Comparison of ENCODE assay signal across 9 mouse cellular contexts in the genomic region with DNA sequence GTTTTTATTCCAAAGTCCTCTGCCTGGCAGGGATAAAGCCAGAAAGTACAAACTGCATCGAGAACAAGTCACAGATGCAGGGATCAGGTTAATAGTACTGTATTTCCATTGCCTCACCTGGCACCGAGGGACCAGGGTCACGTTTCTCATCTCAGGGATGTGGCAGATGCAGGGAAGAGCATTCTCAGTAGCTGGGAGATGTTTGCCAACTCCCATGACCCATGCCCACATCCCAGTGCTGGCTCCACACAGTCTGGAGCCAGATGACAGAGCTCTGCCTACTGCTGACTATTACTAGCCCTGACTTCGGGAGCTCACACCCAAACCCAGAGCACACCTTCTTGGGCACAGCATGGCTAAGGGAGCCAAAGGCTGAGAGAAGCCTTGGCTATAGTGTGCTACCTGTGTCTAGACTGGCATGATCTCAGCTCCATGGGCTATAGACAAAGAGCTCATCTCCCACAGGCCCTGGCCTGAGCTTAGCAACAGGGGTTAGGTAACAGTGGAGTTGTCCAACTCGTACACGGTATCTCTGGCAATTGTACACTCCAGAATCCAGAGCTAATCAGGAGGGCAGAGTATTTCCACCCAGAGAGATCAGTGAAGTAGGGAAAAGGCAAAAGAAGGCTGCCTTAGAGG. TPM values are rescaled to one million over a fixed set of nuclear protein-coding genes. Genes with fewer than 3 reads are reported as not detected.
A peak's percentile ranks its signal among the peaks of the same experiment; 100 is the strongest.
DNase-seq lines count a peak whose midpoint lies in the region; ATAC-seq and TF ChIP-seq lines count a peak whose summit lies in the region.
"Had no signal": no experiment of that assay in that cellular context is flagged by ENCODE, and none has a peak within 500 bp of the region (broad histone marks: within the 10 kb centered on the region; RNA-seq: fewer than 3 reads in every experiment).

No protein-coding gene starts in this region.

- no peak overlapping the region for H3K4me2 ChIP-seq in heart, embryonic 15.5 days
- no peak overlapping the region for H3K4me2 ChIP-seq in embryonic facial prominence, embryonic 12.5 days (replicated peaks)
- H3K4me2 ChIP-seq in forebrain, postnatal 0 days (ENCODE audit: low read depth), result no peak overlapping the region
- H3K4me2 ChIP-seq in midbrain, embryonic 11.5 days, result no peak overlapping the region
- H3K4me2 ChIP-seq: hindbrain, embryonic 15.5 days had no signal

- H3K4me3 ChIP-seq in heart, embryonic 15.5 days, result no peak overlapping the region
- no peak overlapping the region for H3K4me3 ChIP-seq in embryonic facial prominence, embryonic 12.5 days
- H3K4me3 ChIP-seq in forebrain, postnatal 0 days (ENCODE audit: low read depth, low read length), result no peak overlapping the region
- no peak overlapping the region for H3K4me3 ChIP-seq in midbrain, embryonic 11.5 days (ENCODE audit: low read depth, low read length)
- H3K4me3 ChIP-seq: hindbrain, embryonic 15.5 days had no signal

- H3K4me1 ChIP-seq in heart, embryonic 15.5 days (replicated peaks), result peaks cover 76% of the 10 kb centered on the region
- H3K4me1 ChIP-seq in embryonic facial prominence, embryonic 12.5 days, result peaks cover 52% of the 10 kb centered on the region
- H3K4me1 ChIP-seq in forebrain, postnatal 0 days (ENCODE audit: insufficient read depth), result peaks cover 14% of the 10 kb centered on the region; the same call in 1 of the 2 replicates
- peaks cover 25% of the 10 kb centered on the region for H3K4me1 ChIP-seq in midbrain, embryonic 11.5 days (ENCODE audit: control insufficient read depth, insufficient read depth, low read length)

- WGBS in heart, embryonic 15.5 days, result 68% methylated on average over 6 of the region's 6 CpGs
- 83% methylated on average over 6 of the region's 6 CpGs for WGBS in embryonic facial prominence, embryonic 12.5 days
- WGBS in forebrain, postnatal 0 days, result 78% methylated on average over 6 of the region's 6 CpGs
- 92% methylated on average over 6 of the region's 6 CpGs for WGBS in midbrain, embryonic 11.5 days

- no peak for TF ChIP-seq CTCF in forebrain, postnatal 0 days (IDR thresholded peaks at IDR 0.05; ENCODE audit: low read depth)

- H3K9me3 ChIP-seq in heart, embryonic 15.5 days (replicated peaks), result no peaks in the 10 kb centered on the region
- no peaks in the 10 kb centered on the region for H3K9me3 ChIP-seq in embryonic facial prominence, embryonic 12.5 days
- no peaks in the 10 kb centered on the region for H3K9me3 ChIP-seq in forebrain, postnatal 0 days (ENCODE audit: low read length)
- H3K9me3 ChIP-seq in midbrain, embryonic 11.5 days (ENCODE audit: control insufficient read depth, low read length), result no peaks in the 10 kb centered on the region
- H3K9me3 ChIP-seq: hindbrain, embryonic 15.5 days had no signal

- no peaks in the 10 kb centered on the region for H3K36me3 ChIP-seq in heart, embryonic 15.5 days
- peaks cover 9% of the 10 kb centered on the region for H3K36me3 ChIP-seq in embryonic facial prominence, embryonic 12.5 days
- peaks cover 19% of the 10 kb centered on the region for H3K36me3 ChIP-seq in forebrain, postnatal 0 days (ENCODE audit: insufficient read depth)
- H3K36me3 ChIP-seq in midbrain, embryonic 11.5 days (ENCODE audit: control insufficient read depth, insufficient read depth, low read length), result no peaks in the 10 kb centered on the region; the same call in 1 of the 2 replicates
- H3K36me3 ChIP-seq: hindbrain, embryonic 15.5 days had no signal

- no peak overlapping the region for H3K9ac ChIP-seq in heart, embryonic 15.5 days
- no peak overlapping the region for H3K9ac ChIP-seq in embryonic facial prominence, embryonic 12.5 days
- H3K9ac ChIP-seq in forebrain, postnatal 0 days, result no peak overlapping the region
- peak overlapping the region; percentile 31; the same call in 1 of the 2 replicates for H3K9ac ChIP-seq in midbrain, embryonic 11.5 days (ENCODE audit: low read length)
- H3K9ac ChIP-seq: hindbrain, embryonic 15.5 days had no signal

- no peak for DNase-seq in heart, postnatal 14 days
- DNase-seq in forebrain, postnatal 0 days, result no peak
- DNase-seq in midbrain, embryonic 11.5 days (ENCODE audit: low spot score, missing footprints), result no peak
- DNase-seq in left cerebral cortex, adult 8-10 months (ENCODE audit: low spot score in 2 of 2), result no peak
- DNase-seq: thymus, postnatal 4 days had no signal

- ATAC-seq in heart, embryonic 15.5 days (replicated peaks; ENCODE audit: insufficient number of reproducible peaks, insufficient read depth, low FRiP score, low read depth), result no peak
- no peak for ATAC-seq in embryonic facial prominence, embryonic 12.5 days (ENCODE audit: insufficient number of reproducible peaks, insufficient read depth, low FRiP score, low TSS enrichment)
- no peak for ATAC-seq in forebrain, postnatal 0 days
- no peak; the same call in 1 of the 2 replicates for ATAC-seq in midbrain, embryonic 11.5 days (ENCODE audit: low FRiP score)
- ATAC-seq in inflammation-experienced regulatory T-cells, adult 6 months, result no peak

- H3K27ac ChIP-seq in heart, embryonic 15.5 days, result peak overlapping the region; percentile 71
- 0 out of 2 replicates have a peak overlapping the region, but pooled peaks have one; percentile 23 for H3K27ac ChIP-seq in embryonic facial prominence, embryonic 12.5 days
- H3K27ac ChIP-seq in forebrain, postnatal 0 days (ENCODE audit: low read depth, low read length), result 0 out of 2 replicates have a peak overlapping the region, but pooled peaks have one; percentile 29
- peak overlapping the region; percentile 72 for H3K27ac ChIP-seq in midbrain, embryonic 11.5 days (ENCODE audit: low read depth, low read length)
- H3K27ac ChIP-seq: hindbrain, embryonic 15.5 days had no signal

- intact Hi-C loops in heart, postnatal 14 days (cut with DNase I), result no loop called here

- H3K27me3 ChIP-seq in heart, embryonic 15.5 days, result no peaks in the 10 kb centered on the region
- no peaks in the 10 kb centered on the region for H3K27me3 ChIP-seq in embryonic facial prominence, embryonic 12.5 days
- H3K27me3 ChIP-seq in forebrain, postnatal 0 days (ENCODE audit: insufficient read depth, low read length), result no peaks in the 10 kb centered on the region
- no peaks in the 10 kb centered on the region for H3K27me3 ChIP-seq in midbrain, embryonic 11.5 days (ENCODE audit: control insufficient read depth, insufficient read depth, low read length)
- H3K27me3 ChIP-seq: hindbrain, embryonic 15.5 days had no signal

RNA-seq across cellular contexts. Expression of gene Tmcc2, which starts 18.1 kb away (rescaled TPM):
- 12.9 and 18.8 TPM in 2 replicates for polyA plus RNA-seq in heart, embryonic 15.5 days (2015; fragmentation: Nextera tagmentation; extraction: Ambion mirVana)
- 10 to 100 TPM; 14.8 to 15.4 TPM for total RNA-seq in heart, postnatal 14 days (2021)
- polyA plus RNA-seq in embryonic facial prominence, embryonic 12.5 days (2016; fragmentation: Nextera tagmentation; extraction: Ambion mirVana), result 22.0 and 22.1 TPM in 2 replicates
- 104 TPM in 2 replicates for total RNA-seq in forebrain, postnatal 0 days (2014; rRNA removed)
- polyA plus RNA-seq in forebrain, postnatal 0 days (2015; fragmentation: Nextera tagmentation; extraction: Ambion mirVana), result 37.4 and 41.9 TPM in 2 replicates
- polyA plus RNA-seq in midbrain, embryonic 11.5 days (2014; fragmentation: Nextera tagmentation; extraction: Ambion mirVana), result 8.9 and 11.1 TPM in 2 replicates
- 1 to 10 TPM in 2 of 3 experiments, under 1 TPM in 1; 0.39 to 1.2 (median 1.2) TPM for polyA plus RNA-seq in inflammation-experienced regulatory T-cells, adult 6 months (2017; shearing (Covaris generic))
- 100 to 1,000 TPM; 182 to 205 (median 192) TPM for total RNA-seq in left cerebral cortex, adult 8-10 months (2022)

RNA-seq across cellular contexts. Expression of gene Dstyk, which starts 44.3 kb away (rescaled TPM):
- 9.2 and 11.1 TPM in 2 replicates for polyA plus RNA-seq in heart, embryonic 15.5 days (2015; fragmentation: Nextera tagmentation; extraction: Ambion mirVana)
- 10 to 100 TPM; 17.7 to 19.0 TPM for total RNA-seq in heart, postnatal 14 days (2021)
- polyA plus RNA-seq in embryonic facial prominence, embryonic 12.5 days (2016; fragmentation: Nextera tagmentation; extraction: Ambion mirVana), result 16.1 and 17.2 TPM in 2 replicates
- 18.3 and 18.9 TPM in 2 replicates for total RNA-seq in forebrain, postnatal 0 days (2014; rRNA removed)
- polyA plus RNA-seq in forebrain, postnatal 0 days (2015; fragmentation: Nextera tagmentation; extraction: Ambion mirVana), result 4.8 and 6.0 TPM in 2 replicates
- polyA plus RNA-seq in midbrain, embryonic 11.5 days (2014; fragmentation: Nextera tagmentation; extraction: Ambion mirVana), result 11.6 and 13.0 TPM in 2 replicates
- polyA plus RNA-seq in inflammation-experienced regulatory T-cells, adult 6 months (2017; shearing (Covaris generic)), result 1 to 10 TPM; 1.7 to 9.0 (median 5.9) TPM
- total RNA-seq in left cerebral cortex, adult 8-10 months (2022), result 10 to 100 TPM; 40.9 to 51.7 (median 42.4) TPM

RNA-seq across cellular contexts. Expression of gene Nuak2, which starts 57.1 kb away (rescaled TPM):
- 3.0 and 3.7 TPM in 2 replicates for polyA plus RNA-seq in heart, embryonic 15.5 days (2015; fragmentation: Nextera tagmentation; extraction: Ambion mirVana)
- total RNA-seq in heart, postnatal 14 days (2021), result 1 to 10 TPM; 3.6 to 5.4 TPM
- polyA plus RNA-seq in embryonic facial prominence, embryonic 12.5 days (2016; fragmentation: Nextera tagmentation; extraction: Ambion mirVana), result 6.3 TPM in 2 replicates
- 4.4 and 4.5 TPM in 2 replicates for total RNA-seq in forebrain, postnatal 0 days (2014; rRNA removed)
- polyA plus RNA-seq in forebrain, postnatal 0 days (2015; fragmentation: Nextera tagmentation; extraction: Ambion mirVana), result 4.3 and 6.8 TPM in 2 replicates
- 100 and 105 TPM in 2 replicates for polyA plus RNA-seq in midbrain, embryonic 11.5 days (2014; fragmentation: Nextera tagmentation; extraction: Ambion mirVana)
- polyA plus RNA-seq in inflammation-experienced regulatory T-cells, adult 6 months (2017; shearing (Covaris generic)), result 1 to 10 TPM; 2.2 to 3.0 (median 2.6) TPM
- total RNA-seq in left cerebral cortex, adult 8-10 months (2022), result 1 to 10 TPM in 3 of 4 experiments, under 1 TPM in 1; 0.81 to 1.7 (median 1.3) TPM

Comparison
In these comparisons a context has a peak if more than half of its experiments do, and no peak if none do; other contexts are left out.
1. RNA of gene Nuak2, which starts 57.1 kb away (polyA plus RNA-seq): 100 to 105 TPM in midbrain, embryonic 11.5 days; 4.3 to 6.8 TPM in forebrain, postnatal 0 days, 6.3 TPM in embryonic facial prominence, embryonic 12.5 days, 3.0 to 3.7 TPM in heart, embryonic 15.5 days and 2.2 to 3.0 TPM in inflammation-experienced regulatory T-cells, adult 6 months; every median in the first group is over 10 times any median in the second.
2. Peak in every context shown above with its lines, with median percentiles within 50 percentile points of each other: H3K27ac ChIP-seq.